Mouse (Mus musculus) B cell, adult 2 months (primary cell): Measurements from ENCODE around the gene Nrros.
A peak's percentile ranks its signal among the peaks of the same experiment; 100 is the strongest.

ENCODE experiments used
- DNase-seq, 2 experiments: peaks; one replicate each; pipeline ENCODE4 v3.0.0; 2022

The Nrros gene

DNA sequence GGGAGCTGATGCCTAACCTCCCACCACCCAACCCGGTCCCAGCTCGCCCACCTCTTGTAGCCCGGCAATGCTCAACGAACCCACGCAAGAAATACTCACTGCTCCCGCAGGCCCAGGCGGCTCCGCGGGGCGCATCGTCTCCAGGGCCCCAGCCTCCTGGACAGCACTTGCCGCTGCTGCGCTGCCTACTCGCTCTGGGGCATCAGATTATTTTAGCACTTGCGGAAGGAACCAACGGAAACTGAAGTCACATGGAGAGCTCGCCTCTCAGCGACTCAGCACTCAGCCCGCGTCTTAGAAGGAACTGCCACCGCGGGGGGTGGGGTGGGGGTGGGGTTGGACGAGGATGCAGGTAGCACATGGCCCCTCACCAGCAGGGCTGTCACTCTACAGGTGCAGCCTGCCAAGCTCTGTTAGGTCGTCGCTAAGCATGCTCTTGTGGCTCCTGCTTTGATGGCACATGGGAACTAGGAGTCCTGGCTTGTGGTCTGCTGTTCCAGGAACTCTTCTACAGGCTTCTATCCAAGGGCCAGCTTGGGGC lies at the start of gene Nrros:
Gene Nrros, minus strand, starts transcription at position 314 of the 541 bp plus-strand sequence.
- DNase-seq = peak; percentile 82

DNA sequence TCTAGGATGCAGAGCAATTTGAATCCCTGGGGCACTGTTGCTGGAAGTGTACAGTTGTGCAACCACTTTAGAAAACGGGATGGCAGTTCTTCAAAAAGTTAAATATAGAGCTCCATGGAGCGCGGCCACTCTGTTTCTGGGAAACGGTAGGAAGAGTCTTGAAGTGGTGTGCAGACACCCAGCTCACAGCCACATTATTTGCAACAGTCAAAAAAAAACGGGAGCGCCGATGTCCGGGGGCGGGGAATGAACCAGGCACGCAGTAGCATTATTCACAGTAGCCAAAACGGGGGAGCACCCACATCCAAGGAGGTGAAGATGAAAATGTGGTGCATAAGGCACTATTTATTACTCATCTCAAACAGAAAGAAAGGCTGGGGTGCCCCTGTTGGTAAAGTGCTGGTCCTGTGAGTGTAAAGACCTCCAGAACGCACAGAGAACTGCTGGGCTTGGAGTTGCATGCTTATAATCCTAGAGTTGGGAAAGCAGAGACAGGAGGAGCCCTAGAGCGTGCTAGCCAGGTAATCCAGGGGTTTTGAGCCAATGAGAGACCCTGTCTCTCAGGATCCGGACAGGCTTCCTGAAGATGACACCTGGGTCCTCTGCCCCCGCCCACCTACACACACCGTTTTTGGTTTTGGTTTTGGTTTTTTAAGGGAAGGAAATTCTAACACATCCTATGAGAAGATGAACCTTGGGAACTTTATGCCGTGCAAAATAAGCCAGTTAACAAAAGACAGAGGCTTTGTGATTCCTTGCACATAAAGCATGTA lies 49.6 kb upstream of the Nrros start:
- no peak for DNase-seq

DNA sequence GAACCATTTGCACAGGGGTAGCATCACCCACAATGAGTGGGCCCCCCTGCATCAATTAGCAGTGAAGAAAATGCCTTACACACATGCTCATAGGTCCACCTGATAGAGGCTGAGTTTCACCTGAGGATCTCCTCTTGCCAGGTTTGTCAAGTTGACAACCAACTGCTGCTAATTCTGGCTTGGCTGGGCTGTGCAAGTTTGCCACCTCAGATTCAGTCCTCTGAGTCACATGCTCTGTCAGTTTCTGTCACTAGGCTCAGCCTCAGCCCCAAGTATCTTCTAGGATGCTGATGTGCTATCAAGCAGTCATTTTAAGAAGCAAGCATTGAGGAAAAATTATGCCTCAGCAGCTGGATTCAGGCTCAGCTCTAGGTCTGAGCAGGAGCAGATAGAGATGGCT lies 48.8 kb upstream of the Nrros start:
- no peak for DNase-seq

DNA sequence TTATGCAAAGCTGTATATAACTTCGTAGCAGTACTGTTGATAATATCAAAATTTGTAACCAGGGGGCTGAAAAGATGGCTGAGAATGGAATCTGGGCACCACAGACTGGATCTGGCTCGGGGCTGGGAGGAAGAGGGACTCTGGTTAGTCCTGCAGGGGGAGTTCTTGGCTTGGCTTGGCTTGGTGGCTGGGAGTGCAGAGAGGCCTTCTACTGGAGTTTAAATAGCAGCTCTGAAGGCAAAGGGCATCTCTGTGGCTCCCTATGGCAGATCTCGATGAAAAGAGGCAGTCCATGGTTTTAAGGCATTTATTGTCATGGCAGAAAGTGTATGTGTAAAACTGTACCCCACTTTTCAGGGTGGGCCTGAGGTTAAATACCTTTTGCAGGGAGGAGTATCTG lies 39.5 kb upstream of the Nrros start:
- no peak for DNase-seq

DNA sequence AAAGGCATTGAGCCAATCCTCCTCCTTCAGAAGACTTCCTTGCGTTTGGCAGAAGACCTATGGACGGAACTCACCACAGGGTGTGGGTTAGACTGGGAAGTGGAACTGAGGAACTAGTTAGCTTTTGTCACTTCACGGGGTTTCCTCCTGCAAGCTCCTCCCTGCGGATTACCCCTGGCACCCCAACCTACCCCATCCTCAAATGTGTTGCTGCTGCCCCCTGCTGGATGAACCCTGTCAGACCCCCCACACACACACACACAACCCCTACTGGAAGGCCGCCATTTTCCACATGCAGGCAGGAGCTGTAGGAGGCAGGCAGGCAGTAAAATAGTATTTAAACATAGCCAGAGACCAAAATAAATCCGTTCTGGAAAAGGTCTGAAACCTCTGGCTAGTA lies 37.3 kb upstream of the Nrros start:
- peak; percentile 97 for DNase-seq

DNA sequence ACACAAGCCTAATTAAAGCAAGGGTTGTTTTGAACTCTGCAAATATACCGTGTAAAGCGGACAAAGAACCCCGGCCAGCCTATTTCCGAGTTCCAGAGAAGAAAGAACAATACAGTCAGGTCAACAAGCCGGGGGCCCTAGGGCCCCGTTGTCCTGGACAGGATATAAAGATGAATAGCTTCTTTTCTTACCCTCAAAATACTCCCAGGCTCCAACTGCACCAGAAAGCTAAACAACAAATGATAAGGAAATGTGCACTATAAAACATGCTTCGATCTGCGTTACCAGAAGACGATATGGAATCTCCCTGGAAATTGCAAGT lies 35.6 kb upstream of the Nrros start:
- no peak for DNase-seq

DNA sequence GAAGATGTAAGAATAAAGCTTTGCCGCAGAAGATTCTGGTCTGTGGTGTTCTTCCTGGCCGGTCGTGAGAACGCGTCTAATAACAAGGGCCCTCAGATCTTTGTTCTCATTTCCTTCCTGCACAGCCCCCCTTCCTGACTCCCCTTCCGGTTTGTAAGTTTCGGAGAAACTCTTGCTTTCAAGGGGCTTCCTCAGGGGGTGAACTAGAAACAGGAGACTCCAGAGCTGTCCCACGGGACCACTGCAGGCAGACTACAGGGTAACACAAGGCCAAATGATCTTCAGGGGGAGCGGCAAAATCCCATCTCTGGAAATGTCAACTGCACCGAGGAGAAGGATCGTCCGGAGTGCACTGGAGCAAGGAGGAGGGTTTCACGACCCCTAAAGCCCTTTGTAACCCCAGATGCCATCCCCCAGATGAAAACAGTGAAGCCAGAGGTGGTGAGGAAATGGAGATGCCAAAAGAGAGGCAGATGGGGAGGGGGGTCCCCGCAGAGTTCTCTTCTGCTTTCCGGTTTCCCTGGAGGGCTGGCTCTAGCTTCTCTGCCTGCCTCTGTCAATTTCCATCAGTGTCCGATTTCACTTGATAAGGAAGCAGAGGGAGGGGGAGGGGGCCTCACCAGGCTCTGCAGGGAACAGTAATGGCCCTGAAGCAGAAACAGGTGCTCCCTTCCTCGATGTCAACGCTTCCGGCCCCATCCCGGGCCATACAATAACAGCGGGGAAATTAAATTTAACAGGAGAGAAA lies 35.0 kb upstream of the Nrros start:
- peak; percentile 69 to 73 for DNase-seq

DNA sequence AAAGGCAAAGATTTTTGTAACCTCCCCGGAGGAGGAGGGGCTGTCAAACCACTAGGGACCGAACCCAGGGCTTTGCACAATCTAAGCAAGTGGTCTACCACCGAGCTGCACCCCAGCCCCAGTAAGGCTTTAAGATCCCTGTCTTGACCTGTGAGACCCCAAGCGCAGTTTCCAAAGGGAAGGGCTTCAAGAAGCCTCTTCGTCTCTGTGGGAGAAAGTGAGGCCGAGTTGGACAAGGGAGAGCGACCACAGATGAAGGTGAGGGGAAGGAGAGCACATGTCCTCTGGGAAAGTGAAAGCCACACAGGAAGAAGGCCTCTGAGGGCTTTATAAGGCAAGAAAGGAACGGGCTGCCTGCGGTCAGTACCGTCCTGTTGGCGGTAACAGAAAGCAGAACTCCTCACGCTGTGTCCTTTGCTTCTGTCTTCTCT lies 24.6 kb upstream of the Nrros start:
- peak; percentile 67 to 72 for DNase-seq

DNA sequence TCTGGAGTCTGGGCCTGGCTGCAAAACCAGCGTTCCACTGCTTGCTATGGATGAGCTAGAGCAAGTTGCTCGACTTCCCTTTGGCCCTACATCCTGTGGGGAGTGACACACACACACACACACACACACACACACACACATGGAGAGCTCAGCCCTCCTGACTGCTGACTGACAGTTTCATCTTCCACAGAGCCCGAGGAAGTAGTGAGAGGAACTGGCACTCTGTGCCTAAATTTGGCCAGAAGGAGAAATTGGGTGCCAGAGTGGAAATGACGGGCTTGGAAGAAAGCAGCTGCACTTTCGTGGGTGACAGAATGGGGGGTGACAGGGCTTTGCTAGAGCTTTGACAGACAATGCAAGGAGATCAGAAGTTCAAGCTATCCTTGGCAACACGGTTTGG lies 23.7 kb upstream of the Nrros start:
- peak; percentile 23 to 24 for DNase-seq

DNA sequence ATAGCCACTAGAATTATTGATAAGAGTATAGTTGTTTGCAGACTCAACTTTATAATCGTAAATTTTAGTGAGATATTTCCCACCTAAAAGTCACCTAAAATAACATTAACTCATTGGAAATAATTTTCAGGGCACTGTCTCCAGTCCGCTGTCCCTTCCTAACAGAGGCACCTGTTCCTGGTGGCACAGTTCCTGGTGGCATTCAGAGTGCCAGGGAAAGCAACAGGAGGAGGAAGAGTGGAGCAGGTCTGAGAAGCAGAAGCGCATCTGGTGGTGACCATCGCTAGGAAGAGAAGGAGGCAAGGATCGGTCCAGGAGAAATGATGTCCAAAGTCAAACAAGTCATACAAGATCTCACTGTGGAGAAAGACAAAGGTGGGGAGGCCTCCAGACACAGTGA lies 20.7 kb upstream of the Nrros start:
- DNase-seq = no peak

DNA sequence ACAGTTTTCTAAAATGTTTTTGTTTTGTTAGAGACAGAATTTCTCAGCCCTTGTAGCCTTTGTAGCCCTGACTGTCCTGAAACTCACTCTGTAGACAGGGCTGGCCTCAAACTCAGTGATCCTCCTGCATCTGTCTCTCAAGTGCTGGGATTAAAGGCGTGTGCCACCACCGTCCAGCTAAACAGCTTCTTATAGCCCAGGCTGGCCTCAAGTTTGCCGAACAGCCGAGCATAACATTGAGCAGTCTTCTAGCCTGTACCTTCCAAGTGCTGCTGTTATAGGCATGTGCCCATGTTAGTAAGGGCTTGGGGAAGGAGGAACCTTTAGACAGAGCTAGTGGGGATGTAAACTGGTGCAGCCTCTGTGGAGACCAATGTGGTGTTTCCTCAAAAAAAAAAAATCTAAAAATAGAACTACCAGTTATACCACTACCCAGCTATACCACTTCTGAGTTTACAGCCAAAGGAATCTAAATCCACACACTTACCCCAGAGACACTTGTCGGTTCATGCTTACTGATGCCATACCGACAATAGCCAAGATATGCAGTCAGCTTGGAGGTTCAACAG lies 14.0 kb upstream of the Nrros start, which contains the start of gene Bex6:
Gene Bex6, plus strand, starts transcription at position 491 of the 569 bp plus-strand sequence.
- no peak for DNase-seq

DNA sequence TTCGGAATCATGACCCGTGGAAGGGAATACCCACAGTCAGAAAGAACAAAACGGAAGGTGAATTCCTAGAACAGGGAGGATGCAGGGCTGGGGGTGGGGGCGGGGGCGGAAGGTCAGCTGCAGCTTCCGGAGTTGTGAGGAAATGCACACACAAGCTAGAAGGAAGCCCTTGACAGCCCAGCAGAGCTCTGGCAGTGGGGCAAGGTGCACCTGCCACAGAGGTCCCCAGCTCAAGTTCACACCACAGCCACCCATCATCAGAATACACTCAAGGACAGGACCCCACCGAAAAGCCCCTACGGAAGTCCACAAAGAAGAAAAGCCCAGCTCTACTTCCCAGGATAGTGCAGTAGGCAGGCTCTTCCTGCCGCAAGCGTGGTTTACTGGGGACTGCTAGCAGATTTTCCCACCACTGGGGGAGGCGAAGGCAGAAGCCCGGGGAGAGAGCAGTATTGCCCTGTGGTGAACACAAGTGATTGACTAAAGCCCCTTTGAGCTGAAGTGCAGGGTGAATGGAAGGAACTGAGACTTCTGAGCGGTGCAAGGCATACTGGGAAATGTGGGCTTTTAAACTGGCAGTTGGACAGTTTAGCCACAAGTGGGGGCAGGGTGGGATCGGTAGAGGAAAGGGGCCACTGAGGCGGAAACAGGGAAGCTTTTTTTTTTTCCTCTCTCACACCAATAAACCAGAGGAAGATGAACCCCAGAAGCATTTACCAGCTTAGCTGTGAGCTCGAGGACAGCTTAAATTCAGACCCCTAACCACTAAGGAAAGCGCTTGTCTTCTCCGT lies 11.7 kb upstream of the Nrros start:
- peak; percentile 62 to 65 for DNase-seq

DNA sequence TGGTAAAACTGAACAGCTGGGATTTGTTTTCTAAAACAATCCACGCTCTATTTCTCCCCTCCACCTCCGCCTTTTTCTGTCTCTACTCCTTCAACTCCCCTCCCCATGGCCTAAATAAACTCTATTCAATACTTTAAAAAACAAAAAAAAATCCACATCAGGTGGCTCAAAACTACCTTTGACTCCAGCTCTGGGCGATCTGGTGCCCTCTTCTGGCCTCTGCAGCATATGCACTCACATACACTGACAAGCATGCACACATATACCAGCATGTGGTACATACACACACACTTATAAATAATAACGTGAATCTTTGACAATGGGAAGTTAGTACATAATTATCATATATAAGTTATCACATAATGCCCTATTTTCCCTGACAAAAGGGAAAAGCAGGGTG lies 9.6 kb upstream of the Nrros start:
- DNase-seq = peak; percentile 56 to 61

DNA sequence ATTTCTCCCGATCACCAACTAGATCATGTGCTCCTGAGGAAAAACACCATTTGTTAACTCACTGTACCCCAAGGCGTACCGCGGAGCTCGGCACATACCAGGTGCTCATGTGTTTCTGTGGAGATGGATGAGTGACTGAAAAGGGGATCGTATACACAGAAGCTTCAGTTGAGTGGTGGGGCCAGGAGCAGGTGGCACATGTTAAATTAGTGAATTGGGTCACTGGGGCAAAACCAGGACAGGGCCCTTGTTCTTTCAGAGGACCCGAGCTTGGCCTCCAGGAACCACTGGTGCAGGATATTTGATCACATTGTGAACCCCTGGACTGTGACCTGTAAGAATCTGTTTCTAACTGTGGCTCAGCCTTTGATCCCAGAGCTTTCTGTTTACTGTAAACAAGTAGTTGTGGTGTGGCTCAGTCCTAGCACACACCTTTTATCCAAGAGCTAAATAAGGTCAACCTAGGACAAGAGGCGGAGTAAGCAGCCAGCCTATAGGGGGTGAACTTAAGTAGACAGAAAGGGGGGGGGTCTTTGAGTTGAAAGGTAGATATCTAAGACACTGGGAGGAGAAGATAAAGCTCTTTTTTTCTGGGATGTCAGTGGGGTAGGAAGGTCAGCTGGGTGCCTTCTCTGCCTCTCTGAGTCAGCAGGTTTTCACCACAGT lies 9.1 kb upstream of the Nrros start:
- DNase-seq = no peak

DNA sequence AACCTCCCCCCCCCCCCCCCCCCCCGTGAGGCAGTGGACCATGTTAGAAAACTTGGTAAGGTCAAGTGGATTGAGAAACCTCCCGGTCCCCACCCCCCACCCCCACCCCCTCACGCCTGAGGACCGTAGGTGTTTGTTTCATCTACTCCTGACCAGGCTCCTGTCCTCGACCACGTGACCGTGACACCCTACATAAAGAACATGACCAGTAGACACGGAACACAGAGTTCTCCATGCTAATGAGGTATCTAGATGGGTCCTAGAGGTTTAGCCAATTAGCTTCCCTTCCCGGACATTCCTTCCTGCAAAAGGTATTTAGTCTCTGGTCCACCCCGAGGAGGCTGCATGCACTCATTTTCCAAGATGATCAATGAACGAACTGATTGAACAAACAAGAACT lies 8.0 kb upstream of the Nrros start:
- peak in 1 of 2 experiments; percentile 37 for DNase-seq

DNA sequence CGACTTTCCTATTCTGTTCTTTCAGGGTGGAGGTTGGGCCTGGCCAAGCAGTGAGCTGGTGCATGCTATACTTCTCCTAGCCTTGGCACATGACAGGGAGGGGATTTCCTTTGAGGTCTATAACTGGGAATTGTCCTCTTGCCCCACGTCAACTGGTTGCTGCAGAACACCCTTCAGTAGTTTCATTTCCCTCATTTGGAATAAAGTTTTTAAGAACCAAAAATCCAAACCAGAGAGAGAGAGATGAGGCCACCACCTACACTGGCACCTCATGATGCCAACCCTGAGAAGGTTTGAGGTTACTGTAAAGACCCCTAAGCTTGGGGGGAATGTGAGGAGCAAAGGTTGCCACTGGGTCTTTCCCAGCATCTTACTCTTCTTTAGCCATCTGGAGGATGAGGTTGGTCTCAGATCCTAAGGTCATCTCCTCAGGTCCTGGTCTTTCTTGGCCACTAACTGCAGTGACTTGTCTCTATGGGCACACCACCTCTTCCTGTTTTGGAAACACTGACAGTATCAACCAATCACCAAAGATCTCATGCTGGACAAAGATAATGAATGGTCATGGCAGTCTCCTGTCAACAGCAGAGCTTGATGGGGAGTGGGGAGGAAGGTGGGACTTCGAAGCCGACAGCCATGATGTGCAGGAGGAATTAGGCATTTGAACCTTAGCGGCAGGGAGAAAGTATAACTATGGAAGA lies 5.8 kb upstream of the Nrros start:
- peak; percentile 60 to 69 for DNase-seq

DNA sequence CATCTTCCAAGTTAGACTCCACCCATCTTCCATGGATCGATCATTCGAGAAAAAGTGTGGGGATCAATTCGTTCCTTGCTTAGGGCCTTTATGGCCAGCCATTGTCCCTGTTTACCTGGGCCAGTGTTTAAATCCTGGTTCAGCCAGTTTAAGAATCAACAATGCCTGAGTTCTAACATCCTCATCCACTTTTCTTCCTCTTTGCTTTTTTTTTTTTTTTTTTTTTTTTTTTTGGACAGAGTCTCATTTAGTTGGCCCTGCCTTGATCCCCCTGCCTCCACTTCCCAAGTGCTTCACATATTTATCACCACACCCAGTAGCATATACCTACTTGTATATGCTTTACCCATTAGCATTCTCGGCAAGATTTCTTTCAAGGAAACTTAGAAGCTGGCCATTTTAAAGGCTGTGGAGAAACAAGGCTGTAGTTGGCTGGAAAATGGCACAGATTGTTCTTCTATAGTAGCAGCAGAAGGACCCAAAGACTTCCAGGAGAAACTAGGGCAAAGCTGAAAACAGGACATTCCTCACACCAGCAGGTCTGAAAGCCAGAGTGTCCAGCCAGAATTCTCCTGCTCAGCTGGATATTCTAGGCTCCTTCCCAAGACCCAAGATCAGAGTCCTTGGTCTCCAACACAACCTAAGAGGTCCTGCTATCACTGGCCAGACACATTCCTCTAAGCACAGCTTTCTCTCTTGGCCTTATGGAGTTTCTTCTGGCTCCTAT lies 2.6 kb upstream of the Nrros start:
- no peak for DNase-seq

DNA sequence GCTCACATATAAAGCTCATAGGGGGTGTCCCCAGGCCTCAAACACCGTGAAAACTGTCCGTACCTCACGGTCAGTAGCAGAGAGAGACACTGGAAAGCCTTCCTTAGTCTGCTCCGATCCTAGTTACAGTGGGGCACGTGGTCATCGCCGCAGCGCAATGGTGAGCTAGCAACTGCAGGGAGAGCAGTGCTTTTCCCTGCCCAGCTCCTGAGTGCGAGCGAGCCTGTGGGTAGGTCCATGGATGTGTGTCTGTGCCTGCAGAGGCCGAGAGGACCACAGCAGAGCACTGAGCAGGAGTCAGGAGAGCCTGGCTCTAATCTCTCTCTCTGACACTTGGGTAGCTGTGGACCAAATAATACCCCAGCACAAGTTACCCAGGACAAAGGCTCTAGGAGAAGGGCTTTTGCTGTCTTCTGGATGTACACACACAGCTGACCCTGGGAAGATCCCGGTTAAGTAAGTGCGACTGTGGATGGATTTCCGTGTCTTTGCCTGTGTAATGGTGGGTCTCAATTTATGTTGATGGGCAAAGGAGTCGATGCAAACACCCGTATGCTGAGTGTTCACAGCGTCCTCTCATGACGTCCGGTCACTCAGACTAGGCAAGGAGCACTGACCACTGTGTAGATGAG lies 882 bp downstream of the Nrros start:
- peak; percentile 37 to 46 for DNase-seq

DNA sequence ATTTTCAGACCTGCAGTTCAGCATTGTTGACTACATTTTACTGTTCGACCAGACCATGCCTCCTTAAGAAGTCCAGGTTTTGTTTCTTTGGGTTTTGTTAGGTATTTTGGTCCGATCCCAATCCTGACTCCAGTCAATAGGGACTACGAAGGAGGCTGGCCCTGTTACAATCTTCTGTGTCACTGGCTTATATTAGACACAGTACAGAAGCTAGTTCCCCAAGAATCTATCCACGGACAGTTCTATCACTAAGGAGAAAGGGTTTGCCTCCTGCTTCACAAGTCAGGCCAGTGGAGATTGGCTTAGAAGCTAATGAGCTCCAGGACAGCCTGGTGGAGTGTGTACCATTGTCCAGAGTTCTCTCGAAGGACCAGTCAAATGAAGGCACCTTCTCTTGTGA lies 1.5 kb downstream of the Nrros start:
- DNase-seq = peak in 1 of 2 experiments; percentile 40

DNA sequence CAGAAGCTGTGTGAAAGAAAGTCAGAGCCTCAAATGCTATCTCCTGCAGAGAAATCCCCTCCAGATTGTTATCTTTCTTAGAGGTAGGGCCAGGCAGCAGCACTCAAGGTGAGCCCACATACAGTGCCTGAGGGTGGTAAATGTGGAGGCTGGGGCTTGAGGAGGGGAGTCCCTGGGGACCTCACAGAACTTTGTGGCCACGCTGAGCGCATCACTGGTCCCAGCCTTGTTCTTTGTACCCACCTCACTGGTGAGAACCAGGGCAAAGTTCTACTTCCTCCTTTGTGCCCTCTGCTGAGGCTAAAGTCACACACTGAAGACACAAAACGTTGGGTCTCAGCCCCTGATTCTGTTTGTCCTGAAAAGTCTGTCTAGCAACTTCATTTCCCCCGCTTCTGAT lies 2.0 kb downstream of the Nrros start:
- peak; percentile 88 to 91 for DNase-seq
